Mouse (Mus musculus): ENCODE data around the gene Gfy. TPM values are rescaled to one million over a fixed set of nuclear protein-coding genes. Genes with fewer than 3 reads are reported as not detected.
"Not testable (repeated sequence)": the region's sequence is repeated elsewhere in the genome, so short reads cannot be mapped to it uniquely, and the experiment has no call there.

Gene Gfy
- polyA plus RNA-seq, 1 experiment from 2014 or later: not detected

DNA sequence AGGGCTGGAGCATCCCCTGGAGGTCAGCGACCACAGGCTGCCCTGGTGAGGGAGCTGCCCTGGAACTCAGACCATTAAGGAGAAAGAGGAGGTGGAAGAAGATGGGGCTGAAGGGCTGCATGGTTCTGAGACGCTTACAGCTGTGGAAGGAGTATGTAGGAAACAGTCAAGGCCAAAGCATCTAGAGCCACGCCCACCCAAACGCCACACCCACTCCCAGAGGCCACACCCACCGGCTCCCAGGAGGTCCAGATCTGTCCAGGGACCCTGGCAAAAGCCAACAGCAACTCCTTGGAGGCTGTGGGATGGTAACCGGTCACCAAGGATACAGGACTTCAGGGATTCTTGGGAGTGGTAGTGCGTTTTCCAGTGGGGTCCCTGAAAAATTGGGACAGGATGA lies 819 bp downstream of the Gfy start:
- 22% methylated on average over 7 of the region's 7 CpGs for WGBS
- Histone ChIP-seq H3K27me3 (ENCODE audit: control insufficient read depth, insufficient read depth, low read length) (peaks cover 80% of the 10 kb centered on the region), H3K4me3 (ENCODE audit: low read depth, low read length) (no peak overlapping the region), H3K36me3 (ENCODE audit: control insufficient read depth, insufficient read depth, low read length) (no peaks in the 10 kb centered on the region), H3K9ac (replicated peaks; ENCODE audit: low read depth, low read length) (no peak overlapping the region), H3K4me2 (replicated peaks; ENCODE audit: low read depth, low read length) (no peak overlapping the region), H3K27ac (ENCODE audit: low read length) (no peak overlapping the region), H3K9me3 (ENCODE audit: control insufficient read depth, low read depth, low read length) (no peaks in the 10 kb centered on the region), H3K4me1 (ENCODE audit: control insufficient read depth, insufficient read depth, low read length) (peaks cover 4% of the 10 kb centered on the region; the same call in 1 of the 2 replicates)
- ATAC-seq (ENCODE audit: insufficient number of reproducible peaks, insufficient read depth, low FRiP score, low read depth): no peak

DNA sequence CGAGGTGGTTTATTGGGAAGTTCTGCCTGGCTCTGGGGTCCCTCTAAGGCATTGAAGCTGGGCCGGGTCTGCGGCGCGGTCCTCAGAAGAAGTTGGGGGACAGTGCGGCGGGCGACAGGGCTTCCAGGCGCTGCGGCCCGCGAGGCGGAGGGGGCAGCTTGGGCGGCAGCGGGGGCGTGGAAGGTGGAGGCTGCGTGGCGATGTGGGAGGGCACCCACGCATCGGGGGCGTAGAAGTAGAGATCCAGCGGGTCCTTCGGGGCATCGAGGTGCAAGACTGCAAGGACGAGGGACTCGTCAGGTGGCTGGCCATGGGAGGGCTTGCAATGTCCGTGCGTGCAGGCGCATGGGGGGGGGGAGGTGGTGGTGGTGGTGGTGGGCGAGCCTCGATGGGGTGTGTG lies 3.0 kb downstream of the Gfy start:
- Histone ChIP-seq H3K27ac (ENCODE audit: low read length) (no peak overlapping the region), H3K4me2 (replicated peaks; ENCODE audit: low read depth, low read length) (peak overlapping the region; percentile 16; the same call in 1 of the 2 replicates), H3K36me3 (ENCODE audit: control insufficient read depth, insufficient read depth, low read length) (no peaks in the 10 kb centered on the region), H3K4me3 (ENCODE audit: low read depth, low read length) (peak overlapping the region; percentile 4; the same call in 1 of the 2 replicates), H3K27me3 (ENCODE audit: control insufficient read depth, insufficient read depth, low read length) (peaks cover 66% of the 10 kb centered on the region), H3K9me3 (ENCODE audit: control insufficient read depth, low read depth, low read length) (no peaks in the 10 kb centered on the region), H3K4me1 (ENCODE audit: control insufficient read depth, insufficient read depth, low read length) (peaks cover 4% of the 10 kb centered on the region; the same call in 1 of the 2 replicates), H3K9ac (replicated peaks; ENCODE audit: low read depth, low read length) (no peak overlapping the region)
- WGBS: 5% methylated on average over 30 of the region's 31 CpGs
- no peak for ATAC-seq (ENCODE audit: insufficient number of reproducible peaks, insufficient read depth, low FRiP score, low read depth)

- Histone ChIP-seq H3K36me3 (ENCODE audit: control insufficient read depth, insufficient read depth, low read length) (no peaks in the 10 kb centered on the region), H3K27me3 (ENCODE audit: control insufficient read depth, insufficient read depth, low read length) (peaks cover 62% of the 10 kb centered on the region), H3K4me2 (replicated peaks; ENCODE audit: low read depth, low read length) (0 out of 2 replicates have a peak overlapping the region, but pooled peaks have one; percentile 16), H3K27ac (ENCODE audit: low read length) (no peak overlapping the region), H3K9me3 (ENCODE audit: control insufficient read depth, low read depth, low read length) (no peaks in the 10 kb centered on the region), H3K4me3 (ENCODE audit: low read depth, low read length) (peak overlapping the region; percentile 4; the same call in 1 of the 2 replicates), H3K4me1 (ENCODE audit: control insufficient read depth, insufficient read depth, low read length) (peaks cover 4% of the 10 kb centered on the region; the same call in 1 of the 2 replicates), H3K9ac (replicated peaks; ENCODE audit: low read depth, low read length) (no peak overlapping the region)
- no peak for ATAC-seq (ENCODE audit: insufficient number of reproducible peaks, insufficient read depth, low FRiP score, low read depth)
- WGBS: under 1% methylated on average over 22 of the region's 23 CpGs
These were observed 3.4 kb downstream of the Gfy start for GRCm38 (mm10) chr7:45175929-45176328.

DNA sequence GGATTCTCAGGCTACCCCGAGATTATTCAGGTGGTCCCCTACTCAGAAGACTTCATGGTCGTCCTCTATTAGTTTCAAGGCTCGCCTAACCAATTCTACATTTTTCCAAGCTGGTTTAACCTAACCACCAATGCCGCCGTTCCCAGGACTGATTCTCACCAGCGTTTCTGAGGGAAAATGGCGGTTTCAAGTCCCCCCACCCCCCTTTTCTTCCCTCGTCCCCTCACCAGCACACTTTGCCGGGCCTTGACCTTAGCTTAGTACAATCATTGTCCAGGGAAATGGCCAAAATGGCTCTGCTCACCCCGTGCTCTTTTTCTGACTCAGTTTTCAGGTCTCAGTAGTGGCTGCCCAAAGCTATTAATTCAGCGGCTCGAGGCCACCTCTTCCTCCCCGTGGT lies 4.0 kb downstream of the Gfy start:
- Histone ChIP-seq H3K9ac (replicated peaks; ENCODE audit: low read depth, low read length) (no peak overlapping the region), H3K4me3 (ENCODE audit: low read depth, low read length) (no peak overlapping the region), H3K4me1 (ENCODE audit: control insufficient read depth, insufficient read depth, low read length) (peaks cover 4% of the 10 kb centered on the region; the same call in 1 of the 2 replicates), H3K27ac (ENCODE audit: low read length) (no peak overlapping the region), H3K27me3 (ENCODE audit: control insufficient read depth, insufficient read depth, low read length) (peaks cover 57% of the 10 kb centered on the region), H3K9me3 (ENCODE audit: control insufficient read depth, low read depth, low read length) (peaks cover under 1% of the 10 kb centered on the region; the same call in 1 of the 2 replicates), H3K4me2 (replicated peaks; ENCODE audit: low read depth, low read length) (no peak overlapping the region), H3K36me3 (ENCODE audit: control insufficient read depth, insufficient read depth, low read length) (no peaks in the 10 kb centered on the region)
- 5% methylated on average over 13 of the region's 13 CpGs for WGBS
- ATAC-seq (ENCODE audit: insufficient number of reproducible peaks, insufficient read depth, low FRiP score, low read depth): no peak

DNA sequence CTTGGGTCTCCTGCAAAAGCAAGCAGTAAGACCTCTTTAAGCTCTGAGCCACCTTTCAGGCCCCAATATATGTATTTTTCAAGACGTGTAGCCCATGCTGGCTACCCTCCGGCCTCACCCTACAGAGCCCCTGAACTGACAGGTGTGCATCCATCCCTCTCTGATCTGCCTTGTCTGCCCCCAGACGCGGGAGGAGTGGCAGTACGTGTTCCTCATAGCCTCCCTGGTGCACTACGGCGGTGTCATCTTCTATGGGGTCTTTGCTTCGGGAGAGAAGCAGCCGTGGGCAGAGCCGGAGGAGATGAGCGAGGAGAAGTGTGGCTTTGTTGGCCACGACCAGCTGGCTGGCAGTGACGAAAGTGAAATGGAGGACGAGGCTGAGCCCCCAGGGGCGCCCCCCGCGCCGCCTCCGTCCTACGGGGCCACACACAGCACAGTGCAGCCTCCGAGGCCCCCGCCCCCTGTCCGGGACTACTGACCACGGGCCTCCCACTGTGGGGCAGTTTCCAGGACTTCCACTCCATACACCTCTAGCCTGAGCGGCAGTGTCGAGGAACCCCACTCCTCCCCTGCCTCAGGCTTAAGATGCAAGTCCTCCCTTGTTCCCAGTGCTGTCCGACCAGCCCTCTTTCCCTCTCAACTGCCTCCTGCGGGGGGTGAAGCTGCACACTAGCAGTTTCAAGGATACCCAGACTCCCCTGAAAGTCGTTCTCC lies 4.6 kb downstream of the Gfy start:
- H3K36me3 ChIP-seq (ENCODE audit: control insufficient read depth, insufficient read depth, low read length): no peaks in the 10 kb centered on the region
- peaks cover 53% of the 10 kb centered on the region for H3K27me3 ChIP-seq (ENCODE audit: control insufficient read depth, insufficient read depth, low read length)
- H3K4me1 ChIP-seq (ENCODE audit: control insufficient read depth, insufficient read depth, low read length): peaks cover 4% of the 10 kb centered on the region; the same call in 1 of the 2 replicates
- 4% methylated on average over 29 of the region's 29 CpGs for WGBS
- no peak overlapping the region for H3K4me3 ChIP-seq (ENCODE audit: low read depth, low read length)
- no peak overlapping the region for H3K9ac ChIP-seq (replicated peaks; ENCODE audit: low read depth, low read length)
- H3K9me3 ChIP-seq (ENCODE audit: control insufficient read depth, low read depth, low read length): peaks cover 8% of the 10 kb centered on the region
- no peak overlapping the region for H3K27ac ChIP-seq (ENCODE audit: low read length)
- ATAC-seq (ENCODE audit: insufficient number of reproducible peaks, insufficient read depth, low FRiP score, low read depth): no peak
- H3K4me2 ChIP-seq (replicated peaks; ENCODE audit: low read depth, low read length): 0 out of 2 replicates have a peak overlapping the region, but pooled peaks have one; percentile 23

DNA sequence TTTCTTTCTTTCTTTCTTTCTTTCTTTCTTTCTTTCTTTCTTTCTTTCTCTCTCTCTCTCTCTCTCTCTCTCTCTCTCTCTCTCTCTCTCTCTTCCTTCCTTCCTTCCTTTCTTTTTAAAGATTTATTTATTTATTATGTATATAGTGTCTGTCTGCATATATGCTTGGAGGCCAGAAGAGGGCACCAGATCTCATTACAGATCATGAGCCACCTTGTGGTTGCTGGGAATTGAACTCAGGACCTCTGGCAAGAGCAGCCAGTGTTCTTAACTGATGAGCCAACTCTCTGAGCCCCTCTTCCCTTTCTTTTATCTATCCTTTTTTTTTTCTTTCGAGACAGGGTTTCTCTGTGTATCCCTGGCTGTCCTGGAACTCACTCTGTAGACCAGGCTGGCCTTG lies 5.6 kb downstream of the Gfy start:
- Histone ChIP-seq H3K9me3 (ENCODE audit: control insufficient read depth, low read depth, low read length) (peaks cover 13% of the 10 kb centered on the region), H3K27me3 (ENCODE audit: control insufficient read depth, insufficient read depth, low read length) (peaks cover 54% of the 10 kb centered on the region)
- ATAC-seq (ENCODE audit: insufficient number of reproducible peaks, insufficient read depth, low FRiP score, low read depth); H3K4me2 ChIP-seq (replicated peaks; ENCODE audit: low read depth, low read length); H3K27ac ChIP-seq (ENCODE audit: low read length); H3K9ac ChIP-seq (replicated peaks; ENCODE audit: low read depth, low read length); H3K4me1 ChIP-seq (ENCODE audit: control insufficient read depth, insufficient read depth, low read length); H3K36me3 ChIP-seq (ENCODE audit: control insufficient read depth, insufficient read depth, low read length); H3K4me3 ChIP-seq (ENCODE audit: low read depth, low read length): not testable (repeated sequence)
- WGBS: 68% methylated on average over 1 of the region's 1 CpGs

DNA sequence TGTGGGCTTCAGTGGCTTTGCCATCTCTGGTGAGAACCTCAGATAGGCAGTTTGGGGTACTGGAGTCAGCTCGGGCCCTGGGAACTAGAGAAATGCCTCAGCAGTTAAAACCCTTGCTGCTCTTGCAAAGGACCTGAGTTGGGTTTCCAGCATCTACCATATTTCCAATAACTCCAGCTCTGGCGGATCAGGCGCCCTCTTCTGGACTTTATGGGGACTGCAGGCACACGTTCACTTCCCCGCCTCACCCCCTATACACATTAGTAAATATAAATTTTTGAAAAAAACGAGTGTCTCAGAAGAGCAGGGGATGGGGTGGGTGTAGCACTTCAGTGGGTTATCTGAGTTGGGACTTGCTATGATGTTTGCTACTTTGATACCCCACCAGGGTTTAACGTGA lies 6.4 kb downstream of the Gfy start:
- H3K4me1 ChIP-seq (ENCODE audit: control insufficient read depth, insufficient read depth, low read length): peaks cover 4% of the 10 kb centered on the region; the same call in 1 of the 2 replicates
- 58% methylated on average over 7 of the region's 7 CpGs for WGBS
- H3K4me2 ChIP-seq (replicated peaks; ENCODE audit: low read depth, low read length): no peak overlapping the region
- no peak overlapping the region for H3K9ac ChIP-seq (replicated peaks; ENCODE audit: low read depth, low read length)
- H3K27ac ChIP-seq (ENCODE audit: low read length): no peak overlapping the region
- peaks cover 53% of the 10 kb centered on the region for H3K27me3 ChIP-seq (ENCODE audit: control insufficient read depth, insufficient read depth, low read length)
- peaks cover 13% of the 10 kb centered on the region for H3K9me3 ChIP-seq (ENCODE audit: control insufficient read depth, low read depth, low read length)
- no peaks in the 10 kb centered on the region for H3K36me3 ChIP-seq (ENCODE audit: control insufficient read depth, insufficient read depth, low read length)
- ATAC-seq (ENCODE audit: insufficient number of reproducible peaks, insufficient read depth, low FRiP score, low read depth): no peak
- H3K4me3 ChIP-seq (ENCODE audit: low read depth, low read length): no peak overlapping the region

DNA sequence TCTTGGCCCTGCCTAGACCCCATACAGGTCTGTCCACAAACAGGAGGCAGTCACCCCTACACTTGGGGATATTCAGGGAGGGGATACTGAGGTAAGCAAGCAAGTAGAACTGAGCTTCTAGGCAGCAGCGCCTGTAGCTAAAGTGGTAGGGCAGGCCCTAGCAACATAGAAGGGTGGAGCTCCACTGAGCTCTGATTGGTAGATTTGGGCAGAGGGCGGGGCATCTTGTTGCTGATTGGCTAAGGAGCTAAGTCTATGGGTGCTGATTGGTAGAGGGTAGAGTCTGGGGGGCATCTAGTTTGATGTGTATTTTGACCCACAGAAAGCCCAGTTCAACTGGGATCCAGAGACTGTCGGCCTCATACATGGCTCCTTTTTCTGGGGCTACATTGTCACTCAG lies 9.9 kb downstream of the Gfy start:
- no peak for ATAC-seq (ENCODE audit: insufficient number of reproducible peaks, insufficient read depth, low FRiP score, low read depth)
- 91% methylated on average over 3 of the region's 3 CpGs for WGBS
- H3K4me1 ChIP-seq (ENCODE audit: control insufficient read depth, insufficient read depth, low read length): no peaks in the 10 kb centered on the region
- H3K4me3 ChIP-seq (ENCODE audit: low read depth, low read length): no peak overlapping the region
- peaks cover 56% of the 10 kb centered on the region for H3K27me3 ChIP-seq (ENCODE audit: control insufficient read depth, insufficient read depth, low read length)
- H3K4me2 ChIP-seq (replicated peaks; ENCODE audit: low read depth, low read length): no peak overlapping the region
- H3K9me3 ChIP-seq (ENCODE audit: control insufficient read depth, low read depth, low read length): peaks cover 13% of the 10 kb centered on the region
- H3K36me3 ChIP-seq (ENCODE audit: control insufficient read depth, insufficient read depth, low read length): no peaks in the 10 kb centered on the region
- H3K9ac ChIP-seq (replicated peaks; ENCODE audit: low read depth, low read length): no peak overlapping the region
- no peak overlapping the region for H3K27ac ChIP-seq (ENCODE audit: low read length)

Data from stomach, embryonic 14.5 days (tissue).